Mouse (Mus musculus): Measurements from ENCODE around the gene Zdhhc3.

DNA sequence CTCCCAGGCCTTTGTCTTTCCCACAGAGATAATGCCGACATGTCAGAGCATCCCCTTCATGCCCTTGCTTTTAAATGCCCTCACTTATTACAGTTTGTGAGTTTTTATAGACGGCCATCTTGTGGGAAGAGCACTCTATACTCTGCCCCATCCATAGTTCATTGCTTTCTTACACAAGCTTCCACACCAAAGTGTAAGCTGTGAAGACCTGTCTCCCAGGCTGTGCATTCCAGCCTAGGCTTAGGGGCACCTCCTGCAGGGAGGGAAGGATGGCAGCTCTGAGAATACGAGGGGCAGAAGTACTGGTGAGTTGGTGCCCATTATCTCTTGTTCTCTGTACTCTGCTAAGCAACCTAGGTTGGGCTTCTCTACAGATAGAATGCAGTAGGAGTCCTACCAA is 20.0 kb upstream of the Zdhhc3 start:
- no peak for TF ChIP-seq CTCF (IDR thresholded peaks at IDR 0.05; ENCODE audit: low read depth)
- TF ChIP-seq EP300 (IDR thresholded peaks at IDR 0.05; ENCODE audit: low read depth), result no peak
